Mouse (Mus musculus) liver, adult 2 months (tissue): ENCODE results near the gene Mfsd11. TPM values are rescaled to one million over a fixed set of nuclear protein-coding genes. Genes with fewer than 3 reads are reported as not detected.

Experiments used
- DNase-seq: peaks from one replicate; pipeline ENCODE4 v3.0.0-alpha.2; 2011; ENCODE audit warnings: low read depth, low spot score; ENCODE audit errors: extremely low read depth
- H3K27ac ChIP-seq: fragments of 200-500 bp; replicated peaks from 2 replicates; pipeline ENCODE4 v1.5.1; 2012; ENCODE audit warnings: low read depth, mild to moderate bottlenecking, control low read depth, inconsistent platforms, low read length; ENCODE audit not compliant: insufficient read depth
- H3K27me3 ChIP-seq: fragments of 200-500 bp; 2 replicates; pipeline ENCODE4 v1.6.1; 2012; ENCODE audit warnings: mild to moderate bottlenecking, moderate library complexity, low read length, inconsistent platforms; ENCODE audit not compliant: control insufficient read depth, insufficient read depth
- H3K36me3 ChIP-seq: fragments of 200-500 bp; 2 replicates; pipeline ENCODE4 v1.6.1; 2012; ENCODE audit warnings: low read length, inconsistent platforms; ENCODE audit not compliant: control insufficient read depth, insufficient read depth
- H3K4me1 ChIP-seq: fragments of 200-500 bp; 2 replicates; pipeline ENCODE4 v1.6.1; 2011; ENCODE audit warnings: low read length; ENCODE audit not compliant: control insufficient read depth, insufficient read depth
- H3K4me3 ChIP-seq: fragments of 200-500 bp; 2 replicates; pipeline ENCODE4 v1.5.1; 2011; ENCODE audit warnings: low read depth, mild to moderate bottlenecking, control low read depth, low read length, moderate library complexity; ENCODE audit not compliant: insufficient read depth
- H3K79me2 ChIP-seq: fragments of 200-500 bp; 2 replicates; pipeline ENCODE4 v1.6.1; 2012; ENCODE audit warnings: inconsistent platforms, mild to moderate bottlenecking, low read length, moderate library complexity; ENCODE audit not compliant: control insufficient read depth, insufficient read depth
- H3K9ac ChIP-seq: fragments of 200-500 bp; 2 replicates; pipeline ENCODE4 v1.6.1; 2012; ENCODE audit warnings: low read depth, mild to moderate bottlenecking, control low read depth, inconsistent platforms, low read length
- CTCF ChIP-seq: fragments of 200-500 bp; IDR thresholded peaks from 2 replicates; pipeline ENCODE4 v1.5.1; 2011; ENCODE audit warnings: low read depth, low read length, control low read depth
- POLR2A ChIP-seq: fragments of 200-500 bp; IDR thresholded peaks from 2 replicates; pipeline ENCODE4 v1.6.1; 2011; ENCODE audit warnings: low read length, control low read depth; ENCODE audit not compliant: insufficient read depth; ENCODE audit errors: extremely low read depth
- WGBS: fragments of 180-500 bp; shearing (Covaris S2); methylation state at CpG from one replicate; pipeline ENCODE4 v1.1.7; 2018; 5-methylcytosine and 5-hydroxymethylcytosine counted together
- polyA plus RNA-seq: library from polyadenylated mRNA; depleted of rRNA; stranded (reverse); fragments of >200 nt; gene quantifications from 2 replicates; pipeline ENCODE4 v1.2.3, GENCODE M21; 2012
- total RNA-seq: library from RNA; depleted of rRNA; stranded (reverse); fragments of >200 nt; gene quantifications from 2 replicates; pipeline ENCODE4 v1.2.3, GENCODE M21; 2014

Gene Mfsd11
- total and polyA plus RNA-seq, 2 experiments = 5.1 to 16.6 TPM

DNA sequence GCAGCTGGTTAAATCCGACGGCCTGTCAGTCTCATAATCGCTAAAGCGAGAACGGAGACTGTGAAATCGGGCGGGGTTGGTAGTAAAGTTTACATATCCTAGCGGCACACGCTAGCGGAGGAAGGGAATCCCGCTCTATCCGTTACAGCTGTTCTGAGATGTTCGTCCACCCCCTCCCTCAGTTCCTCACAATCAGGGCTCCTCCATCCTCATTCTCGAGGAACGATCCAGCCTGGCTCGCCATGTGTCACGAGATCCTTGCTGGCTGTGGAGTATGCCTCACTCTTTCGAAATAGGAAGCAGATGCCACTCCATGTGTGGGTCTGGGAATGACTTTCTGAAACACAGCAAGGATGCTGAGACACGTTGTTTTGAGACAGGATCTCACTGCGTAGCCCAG, 21.7 kb downstream of the Mfsd11 start:
- Histone ChIP-seq H3K4me3 (no peak overlapping the region), H3K9ac (no peak overlapping the region), H3K27ac (no peak overlapping the region), H3K36me3 (peaks cover 35% of the 10 kb centered on the region), H3K4me1 (no peaks in the 10 kb centered on the region), H3K79me2 (no peaks in the 10 kb centered on the region), H3K27me3 (no peaks in the 10 kb centered on the region)
- no peak for TF ChIP-seq POLR2A
- TF ChIP-seq CTCF = no peak
- 96% methylated on average over 20 of the region's 20 CpGs for WGBS
- DNase-seq = no peak

DNA sequence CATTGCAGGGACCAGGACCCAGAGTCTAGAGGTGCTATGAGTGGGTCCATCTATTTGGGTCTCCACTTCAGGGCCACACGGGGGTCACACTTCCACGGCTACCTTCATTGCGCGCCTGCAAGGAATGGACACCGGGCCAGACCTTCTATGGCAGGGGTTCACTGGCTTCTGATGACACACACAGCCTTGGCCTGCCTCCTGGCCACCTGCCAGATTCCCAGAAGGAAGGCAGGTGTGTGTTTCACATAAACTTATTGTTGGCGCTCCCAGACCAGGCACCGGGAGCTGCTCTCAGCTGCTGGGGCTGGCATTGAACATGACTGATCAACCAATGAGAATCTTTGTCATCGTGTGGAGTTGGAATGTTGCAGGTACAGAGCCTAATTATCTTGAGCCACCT, 26.2 kb downstream of the Mfsd11 start:
- no peaks in the 10 kb centered on the region for H3K27me3 ChIP-seq
- TF ChIP-seq POLR2A = no peak
- no peak for TF ChIP-seq CTCF
- peaks cover 10% of the 10 kb centered on the region; the same call in 1 of the 2 replicates for H3K36me3 ChIP-seq
- no peak overlapping the region for H3K27ac ChIP-seq
- no peak overlapping the region for H3K4me3 ChIP-seq
- H3K9ac ChIP-seq = no peak overlapping the region
- WGBS = 94% methylated on average over 8 of the region's 8 CpGs
- no peak for DNase-seq
- H3K4me1 ChIP-seq = no peaks in the 10 kb centered on the region
- H3K79me2 ChIP-seq = no peaks in the 10 kb centered on the region

DNA sequence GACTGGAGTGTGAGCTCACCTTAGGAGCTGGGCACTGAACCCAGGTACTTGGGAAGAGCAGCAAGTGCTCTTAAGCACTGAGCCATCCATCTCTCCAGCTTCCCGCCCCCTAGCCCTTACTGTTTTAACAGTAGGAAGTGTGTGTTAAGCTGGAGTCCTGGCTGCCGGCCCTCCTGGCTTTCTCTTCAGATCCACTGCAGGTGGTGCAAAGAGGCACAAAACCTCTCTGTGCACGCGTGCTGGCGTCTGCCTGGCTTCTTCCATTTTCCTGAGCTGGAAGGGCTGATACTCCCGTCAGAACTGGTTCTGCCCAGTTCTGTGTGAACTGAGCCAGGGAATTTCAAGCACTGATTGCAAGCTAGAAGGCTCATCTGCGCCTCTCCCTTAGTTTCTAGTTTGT, 28.6 kb downstream of the Mfsd11 start:
- Histone ChIP-seq H3K4me3 (no peak overlapping the region), H3K79me2 (no peaks in the 10 kb centered on the region), H3K36me3 (no peaks in the 10 kb centered on the region), H3K27ac (no peak overlapping the region), H3K4me1 (no peaks in the 10 kb centered on the region), H3K27me3 (no peaks in the 10 kb centered on the region), H3K9ac (no peak overlapping the region)
- no peak for DNase-seq
- 81% methylated on average over 7 of the region's 7 CpGs for WGBS
- TF ChIP-seq POLR2A = no peak
- no peak for TF ChIP-seq CTCF

DNA sequence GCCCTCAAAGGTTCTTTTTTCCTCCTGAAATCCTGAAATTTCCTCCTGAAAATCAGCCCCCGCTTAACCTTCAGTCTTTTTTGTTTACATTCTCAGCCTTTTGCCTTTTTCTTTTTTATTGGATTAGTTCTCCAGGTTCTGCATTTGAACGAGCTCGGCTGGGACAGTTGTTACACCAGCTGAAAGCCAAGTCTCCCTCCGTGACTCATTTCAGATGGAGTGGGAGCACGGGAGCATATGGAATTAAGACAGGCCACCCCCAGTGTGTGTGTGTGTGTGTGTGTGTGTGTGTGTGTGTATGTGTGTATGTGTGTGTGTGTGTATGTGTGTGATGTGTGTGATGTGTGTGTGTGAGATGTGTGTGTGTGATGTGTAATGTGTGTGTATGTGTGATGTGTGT, 29.2 kb downstream of the Mfsd11 start:
- 70% methylated on average over 5 of the region's 5 CpGs for WGBS
- DNase-seq = no peak
- no peak overlapping the region for H3K27ac ChIP-seq

DNA sequence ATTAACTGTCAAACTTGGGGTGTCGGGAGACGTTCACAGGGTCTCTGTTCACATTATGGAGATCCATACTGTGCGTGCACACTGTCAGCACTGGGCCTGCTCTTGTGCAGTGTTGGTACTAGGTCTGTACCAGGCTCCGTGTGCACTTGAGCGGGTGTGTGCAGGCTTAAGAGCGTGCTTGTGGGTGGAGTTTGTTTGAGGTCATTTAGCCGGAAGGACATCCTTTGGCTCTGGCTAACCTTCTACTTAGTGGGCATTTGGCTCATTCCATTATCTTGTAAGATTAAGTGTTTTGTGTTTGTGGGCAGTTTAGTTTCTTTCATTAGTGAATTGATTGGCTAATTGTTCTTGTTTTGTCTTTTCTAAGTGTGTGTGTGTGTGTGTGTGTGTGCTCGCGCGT, 30.2 kb downstream of the Mfsd11 start:
- Histone ChIP-seq H3K36me3 (no peaks in the 10 kb centered on the region), H3K4me3 (no peak overlapping the region), H3K27me3 (no peaks in the 10 kb centered on the region), H3K4me1 (no peaks in the 10 kb centered on the region), H3K79me2 (no peaks in the 10 kb centered on the region), H3K9ac (no peak overlapping the region), H3K27ac (no peak overlapping the region)
- WGBS = 89% methylated on average over 10 of the region's 10 CpGs
- DNase-seq = no peak
- TF ChIP-seq CTCF (no peak), POLR2A (no peak)

More for the DNA sequence above, 29.2 kb downstream of the Mfsd11 start:
- Histone ChIP-seq H3K27me3 (no peaks in the 10 kb centered on the region), H3K4me3 (no peak overlapping the region), H3K79me2 (no peaks in the 10 kb centered on the region), H3K4me1 (no peaks in the 10 kb centered on the region), H3K36me3 (no peaks in the 10 kb centered on the region), H3K9ac (no peak overlapping the region)
- TF ChIP-seq CTCF = no peak
- TF ChIP-seq POLR2A = no peak

DNA sequence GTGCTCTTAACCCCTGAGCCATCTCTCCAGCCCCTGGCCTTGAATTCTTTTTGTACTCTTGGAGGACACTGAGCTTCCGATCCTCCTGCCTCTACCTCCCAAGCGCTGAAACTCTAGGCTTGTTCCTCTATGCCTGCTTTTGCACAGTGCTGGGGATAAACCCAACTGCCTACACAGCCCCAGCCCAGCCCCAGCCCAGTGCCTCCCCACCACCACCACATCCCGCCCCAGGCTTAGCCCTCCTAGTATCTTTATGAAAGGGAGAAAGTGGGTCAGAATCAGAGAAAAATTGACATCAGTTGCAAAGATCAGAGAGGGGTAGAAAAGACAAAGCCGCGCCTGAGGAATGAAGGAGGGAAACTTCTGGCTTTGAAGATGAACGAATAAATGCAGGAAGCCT, 31.8 kb downstream of the Mfsd11 start:
- no peak for TF ChIP-seq CTCF
- no peak for TF ChIP-seq POLR2A
- no peak for DNase-seq
- H3K27me3 ChIP-seq = no peaks in the 10 kb centered on the region
- H3K79me2 ChIP-seq = no peaks in the 10 kb centered on the region
- WGBS = 87% methylated on average over 6 of the region's 6 CpGs
- no peak overlapping the region for H3K9ac ChIP-seq
- no peak overlapping the region for H3K4me3 ChIP-seq
- no peak overlapping the region for H3K27ac ChIP-seq
- no peaks in the 10 kb centered on the region for H3K4me1 ChIP-seq
- no peaks in the 10 kb centered on the region for H3K36me3 ChIP-seq
